Mouse (Mus musculus): ENCODE measurements at regions not wholly inside any gene's neighbourhood (a gene's known extent, or its start where the extent isn't known, plus 50 kb on each side); places are given as distances from the start of the nearest gene placed in this dataset.

DNA sequence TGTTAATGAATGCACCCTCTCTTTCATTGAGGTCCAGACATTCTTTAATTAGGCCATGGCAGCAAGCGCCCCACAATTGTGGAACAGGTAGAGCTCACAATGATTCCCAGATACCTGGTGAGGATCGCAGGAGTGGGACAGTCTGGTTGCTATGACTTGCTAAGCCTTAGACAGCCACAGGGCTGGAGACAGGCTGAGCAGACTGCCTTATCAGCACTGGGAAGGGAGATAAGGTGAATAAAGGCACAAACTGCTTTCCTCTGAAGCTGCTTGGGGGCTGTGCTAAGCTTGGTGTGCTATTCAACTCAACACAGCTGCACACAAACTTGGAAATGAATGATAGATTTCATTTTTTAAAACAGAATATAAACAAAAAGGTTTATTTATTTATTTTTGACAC, 159.8 kb upstream of the Masp1 start:
- ATAC-seq (ENCODE audit: low TSS enrichment) = no peak

DNA sequence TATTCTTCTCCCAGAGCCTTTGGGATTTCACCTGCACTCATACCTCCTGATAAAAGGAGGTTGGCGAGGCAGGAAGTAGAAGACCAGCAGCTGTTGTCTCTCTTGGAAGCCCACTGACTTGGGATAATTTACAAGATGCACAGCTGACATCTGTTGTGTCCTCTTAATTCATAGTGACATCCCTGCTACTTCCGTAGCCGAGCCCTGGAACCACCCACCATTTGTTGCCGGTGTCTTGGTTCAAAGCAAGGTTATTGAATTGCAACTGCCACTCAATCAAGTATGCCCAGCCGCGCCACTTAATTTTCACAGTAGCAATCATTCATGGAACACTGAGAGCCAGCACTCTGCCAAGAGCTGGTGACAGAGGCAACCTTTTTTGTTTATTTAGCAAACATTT, 151.8 kb upstream of the Masp1 start:
- no peak for ATAC-seq (ENCODE audit: low TSS enrichment)

DNA sequence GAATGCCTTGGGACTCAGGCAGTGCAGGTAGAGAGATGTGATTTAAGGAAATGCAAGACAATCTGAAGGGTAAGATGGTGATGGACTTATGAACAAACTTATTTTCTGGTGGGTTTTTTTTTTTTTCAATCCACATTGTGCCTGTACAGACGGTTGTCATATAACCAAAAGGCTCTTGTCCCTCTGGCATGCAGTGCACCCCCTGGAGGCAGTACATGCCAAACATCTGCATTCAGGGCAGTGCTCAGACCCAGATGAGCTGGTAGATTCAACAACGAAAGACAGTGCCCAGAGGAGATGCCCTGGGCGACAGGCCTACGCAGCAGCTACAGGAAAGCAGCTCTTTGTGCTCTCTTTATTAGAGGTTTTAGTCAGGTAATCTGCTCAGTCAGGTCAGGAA, 149.5 kb upstream of the Masp1 start:
- no peak for ATAC-seq (ENCODE audit: low TSS enrichment)

DNA sequence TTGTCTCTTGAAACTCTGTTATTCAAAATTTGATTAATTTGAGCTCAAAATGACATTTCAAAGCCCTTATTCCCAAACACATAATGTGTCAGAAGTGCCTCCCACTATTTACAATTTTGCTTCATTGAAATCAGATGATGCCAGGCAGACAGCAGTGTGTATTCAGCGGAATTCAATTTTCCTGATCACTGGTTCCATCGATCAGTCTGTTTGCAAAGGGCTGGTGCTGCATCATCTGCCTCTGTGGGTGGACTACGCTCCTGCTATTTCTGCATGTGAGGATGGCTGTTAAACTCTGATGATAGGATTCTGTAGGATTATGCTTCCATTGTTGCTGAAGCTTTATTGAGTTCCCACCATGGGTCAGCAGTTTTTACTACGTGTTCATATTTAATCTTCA, 149.0 kb upstream of the Masp1 start:
- no peak for ATAC-seq (ENCODE audit: low TSS enrichment)

Measured in frontal cortex, adult (tissue).